Mouse (Mus musculus): Measurements from ENCODE around the gene Ece1.

DNA sequence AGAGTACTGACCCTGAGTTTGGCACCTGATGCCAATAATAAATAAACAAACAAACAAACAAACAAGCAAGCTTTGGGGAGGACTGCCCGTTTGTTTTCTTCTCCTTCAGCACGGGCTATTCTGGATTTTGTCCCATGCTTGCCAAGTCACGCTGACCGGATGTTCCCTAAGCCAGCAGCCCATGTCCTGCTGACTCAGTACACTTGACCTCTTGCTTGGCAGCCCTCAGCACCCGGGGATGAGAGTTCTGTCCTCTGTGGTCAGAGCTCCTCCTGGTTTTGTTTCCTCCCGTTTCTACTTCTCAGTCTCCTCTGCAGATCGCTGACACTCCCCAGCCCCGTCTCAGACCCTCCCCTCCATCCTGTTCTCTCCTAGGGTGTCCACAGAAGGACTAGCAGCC is 24.2 kb upstream of the Ece1 start:
- TF ChIP-seq POLR2A (IDR thresholded peaks at IDR 0.05; ENCODE audit: borderline replicate concordance, extremely low read depth, low read depth, low read length) = no peak
- no peak for TF ChIP-seq CTCF (IDR thresholded peaks at IDR 0.05; ENCODE audit: insufficient read depth, low read length)

All from lung, adult 2 months (tissue).